Mouse (Mus musculus) kidney, adult 18-20 months (tissue): ENCODE results near the gene Krt77.

Source experiments
- DNase-seq: peaks from one replicate; pipeline ENCODE4 v3.0.0; 2021

Gene Krt77

DNA sequence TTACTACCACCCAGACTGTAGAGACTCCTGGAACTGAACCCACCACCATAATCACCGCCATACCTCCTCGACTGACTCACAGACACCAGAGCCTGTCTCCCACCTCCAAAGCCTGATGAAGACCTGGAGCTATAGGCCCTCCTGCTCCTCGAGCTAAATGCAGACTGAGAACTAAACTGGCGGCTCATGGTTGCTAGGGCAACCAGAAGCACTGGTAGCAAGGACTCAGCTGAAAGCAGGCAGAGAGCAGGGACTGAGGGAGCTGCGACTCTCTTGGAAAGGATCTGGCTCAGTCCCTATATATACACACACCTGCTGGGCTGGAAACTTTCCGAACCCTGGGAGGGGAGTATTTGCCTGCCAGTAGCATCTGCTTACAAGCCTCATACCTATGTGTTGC lies at the start of gene Krt77:
TSS of gene Krt77 (minus strand) at position 275 of the 400 bp plus-strand sequence.
- DNase-seq, result no peak

DNA sequence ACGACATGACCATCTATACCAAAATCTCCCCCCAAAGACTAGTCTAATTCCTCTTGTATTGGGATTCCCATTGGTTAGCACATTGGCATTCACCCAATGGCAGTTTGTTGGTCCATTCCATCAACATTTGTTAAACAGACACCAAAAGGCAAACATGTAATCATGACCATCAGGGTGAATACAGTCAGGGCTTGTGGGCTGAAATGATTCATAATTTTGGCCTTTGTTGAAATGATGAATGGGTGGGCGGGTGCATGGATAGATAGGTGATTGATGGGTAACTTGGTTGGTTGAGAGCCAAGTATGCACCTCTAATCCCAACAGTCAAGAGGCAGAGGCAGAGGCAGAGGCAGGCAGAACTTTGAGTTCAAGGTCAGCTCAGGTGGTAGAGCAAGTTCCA lies 46.6 kb upstream of the Krt77 start:
- no peak for DNase-seq

DNA sequence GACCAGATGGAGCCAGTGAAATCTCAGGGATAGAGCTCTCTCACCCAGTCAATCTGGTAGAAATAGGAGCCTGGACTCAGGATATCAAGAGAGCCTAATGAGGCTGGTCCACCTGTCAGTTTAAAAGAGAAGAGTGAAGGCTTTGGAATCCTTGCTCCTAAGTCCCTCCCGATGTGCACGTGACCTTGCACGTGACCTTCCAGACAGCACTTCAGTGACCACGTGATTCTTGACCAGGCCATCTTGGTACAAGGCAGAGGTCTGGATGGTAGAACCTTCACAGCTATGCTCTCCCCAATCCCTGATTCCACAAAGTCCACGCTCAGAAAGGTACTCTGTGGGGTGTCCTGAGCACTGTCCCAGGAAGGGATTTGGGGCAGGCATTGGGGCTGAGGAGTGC lies 35.3 kb upstream of the Krt77 start:
- no peak for DNase-seq

- peak; percentile 12 for DNase-seq
Measured at GRCm38 (mm10) chr15:101902171-101903149, 33.0 kb upstream of the Krt77 start.

DNA sequence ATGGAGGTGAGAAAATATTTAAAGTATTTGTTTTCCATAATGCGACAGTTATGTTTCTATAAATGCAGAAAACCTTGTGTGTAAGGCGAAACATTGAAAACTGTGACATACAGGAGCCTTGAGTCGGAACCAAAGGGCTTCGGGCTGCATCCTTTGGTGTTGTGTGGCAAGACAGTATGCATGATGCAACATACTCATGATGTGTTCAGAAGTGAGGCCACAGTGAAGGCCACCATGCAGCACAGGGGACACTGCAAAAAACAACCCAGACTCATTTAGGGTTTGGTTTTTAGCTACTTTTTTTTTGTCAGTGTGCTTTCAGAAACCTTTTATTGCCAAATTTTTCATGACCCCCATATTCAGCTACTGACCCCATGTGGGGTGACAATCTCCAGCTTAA lies 25.7 kb upstream of the Krt77 start:
- DNase-seq, result no peak

- no peak for DNase-seq
Measured at GRCm38 (mm10) chr15:101892820-101893219, 23.3 kb upstream of the Krt77 start, which contains the start of gene Krt76. Gene Krt76, minus strand, starts transcription at chr15:101892920.

GRCm38 (mm10) chr15:101879776-101880175 lies 10.3 kb upstream of the Krt77 start:
- no peak for DNase-seq

- DNase-seq, result no peak
Measured at GRCm38 (mm10) chr15:101878041-101878440, 8.5 kb upstream of the Krt77 start.

- DNase-seq, result no peak
Measured at GRCm38 (mm10) chr15:101874383-101874782, 4.9 kb upstream of the Krt77 start.

DNA sequence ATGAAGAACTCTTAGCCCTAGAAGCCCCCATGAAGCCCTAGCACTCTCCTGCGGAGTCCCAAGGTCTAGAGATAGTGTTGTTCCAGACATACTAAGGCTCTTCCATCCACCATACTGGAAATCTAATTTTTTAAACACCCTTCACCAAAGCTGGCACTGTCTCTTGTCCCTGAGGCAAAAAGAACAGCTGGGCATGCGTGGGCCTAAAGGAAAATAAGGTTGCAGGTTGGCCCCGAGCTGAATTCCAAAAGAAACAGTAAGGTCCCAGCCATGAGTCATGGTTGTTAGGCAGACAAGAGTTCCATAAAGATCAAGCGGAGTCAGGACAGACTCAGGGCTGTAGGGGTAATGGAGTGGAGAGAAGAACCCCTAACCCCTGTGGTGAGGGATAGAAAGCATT lies 3.7 kb upstream of the Krt77 start:
- DNase-seq, result no peak

DNA sequence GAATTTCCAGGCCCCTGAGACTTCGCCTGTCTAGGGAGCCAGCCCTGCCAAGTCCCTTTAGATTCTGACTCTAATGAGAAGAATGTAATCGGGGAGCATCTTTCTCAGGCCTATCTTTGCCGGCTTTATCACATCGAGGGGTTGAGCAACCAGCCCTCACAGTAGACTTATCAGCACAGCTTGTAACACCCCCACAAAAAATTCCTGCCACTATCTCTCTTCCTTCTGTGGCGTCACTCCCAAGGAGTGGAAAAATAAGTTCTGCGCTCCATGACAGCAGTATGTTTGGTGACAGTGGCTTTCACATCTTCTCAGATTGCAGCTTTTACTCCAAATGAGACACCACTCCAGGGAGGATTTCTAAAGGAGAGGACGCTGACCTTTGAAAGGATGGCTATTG lies 2.8 kb downstream of the Krt77 start:
- DNase-seq, result no peak

- DNase-seq, result peak; percentile 6
Measured at GRCm38 (mm10) chr15:101860421-101861130, 8.9 kb downstream of the Krt77 start.

- peak; percentile 58 for DNase-seq
Measured at GRCm38 (mm10) chr15:101859735-101860170, 9.8 kb downstream of the Krt77 start.

GRCm38 (mm10) chr15:101858673-101859425 lies 10.7 kb downstream of the Krt77 start:
- no peak for DNase-seq

DNA sequence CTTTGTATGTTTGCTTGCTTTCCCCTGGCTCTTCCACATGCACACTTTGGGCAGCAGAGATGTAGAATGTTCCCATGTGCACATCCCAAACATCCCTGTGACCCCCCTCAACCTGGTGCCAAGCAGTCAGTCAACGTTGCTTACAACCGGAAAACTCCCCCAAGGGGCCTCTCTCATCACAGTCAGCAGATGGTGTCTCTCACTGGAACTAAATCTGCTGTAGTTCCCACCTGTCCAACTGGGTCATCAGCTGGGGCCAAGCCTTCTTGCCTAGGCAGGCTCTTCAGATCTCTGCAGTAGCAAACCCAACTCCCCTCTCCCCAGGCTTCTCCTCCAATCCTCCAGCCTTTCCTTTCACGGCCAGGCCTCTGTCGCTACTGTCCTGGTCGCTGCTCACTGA lies 12.8 kb downstream of the Krt77 start:
- DNase-seq, result no peak

GRCm38 (mm10) chr15:101855732-101856131 lies 13.8 kb downstream of the Krt77 start:
- no peak for DNase-seq

- DNase-seq, result no peak
Measured at GRCm38 (mm10) chr15:101854294-101854693, 15.2 kb downstream of the Krt77 start.

DNA sequence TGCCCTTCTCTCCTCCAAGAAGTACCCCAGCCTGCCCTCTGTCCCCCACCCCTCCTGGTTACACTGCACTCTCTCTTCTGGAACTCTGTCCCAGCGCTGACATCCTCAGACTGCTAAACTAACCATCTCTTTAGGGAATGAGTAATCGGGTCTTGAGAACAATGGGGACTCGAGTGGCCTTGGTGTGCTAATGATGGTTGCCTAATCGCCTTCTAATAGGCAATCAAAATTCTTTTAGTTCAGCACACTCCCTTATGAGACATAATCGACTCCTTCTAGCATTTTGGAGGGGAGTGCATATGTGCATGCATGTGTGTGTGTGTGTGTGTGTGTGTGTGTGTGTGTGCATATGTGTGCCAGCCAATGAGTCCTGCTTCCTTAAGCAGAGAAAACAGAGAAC lies 16.9 kb downstream of the Krt77 start:
- DNase-seq, result no peak

DNA sequence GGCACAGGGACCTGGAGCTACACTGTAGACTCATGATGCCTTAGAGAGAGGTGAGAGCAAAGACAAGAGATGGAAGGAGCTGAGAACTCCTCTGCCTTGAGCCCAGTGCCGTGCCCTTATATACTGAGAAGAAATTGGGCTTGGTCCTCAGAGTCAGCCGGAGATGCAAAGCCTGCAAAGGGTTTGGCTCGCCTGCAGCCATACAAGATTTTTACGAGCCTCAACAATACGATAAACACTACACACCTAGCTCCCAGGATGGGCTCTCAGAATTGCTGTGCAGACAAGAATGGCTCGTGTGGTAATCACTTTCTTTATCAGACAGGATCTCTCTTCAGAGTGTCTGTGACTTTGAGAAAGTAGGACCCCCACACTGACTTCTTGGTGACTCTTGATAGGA lies 18.8 kb downstream of the Krt77 start, which contains the start of gene Krt1:
TSS of gene Krt1 (minus strand) at position 101 of the 400 bp plus-strand sequence.
- no peak for DNase-seq

- DNase-seq, result peak; percentile 32
Measured at GRCm38 (mm10) chr15:101845971-101846403, 23.5 kb downstream of the Krt77 start.

GRCm38 (mm10) chr15:101843192-101843591 lies 26.3 kb downstream of the Krt77 start:
- no peak for DNase-seq

- no peak for DNase-seq
Measured at GRCm38 (mm10) chr15:101834784-101835328, 34.6 kb downstream of the Krt77 start.

- no peak for DNase-seq
Measured at GRCm38 (mm10) chr15:101833131-101833530, 36.4 kb downstream of the Krt77 start.
